8 mouse cellular contexts compared by ENCODE assay signal in the genomic region with DNA sequence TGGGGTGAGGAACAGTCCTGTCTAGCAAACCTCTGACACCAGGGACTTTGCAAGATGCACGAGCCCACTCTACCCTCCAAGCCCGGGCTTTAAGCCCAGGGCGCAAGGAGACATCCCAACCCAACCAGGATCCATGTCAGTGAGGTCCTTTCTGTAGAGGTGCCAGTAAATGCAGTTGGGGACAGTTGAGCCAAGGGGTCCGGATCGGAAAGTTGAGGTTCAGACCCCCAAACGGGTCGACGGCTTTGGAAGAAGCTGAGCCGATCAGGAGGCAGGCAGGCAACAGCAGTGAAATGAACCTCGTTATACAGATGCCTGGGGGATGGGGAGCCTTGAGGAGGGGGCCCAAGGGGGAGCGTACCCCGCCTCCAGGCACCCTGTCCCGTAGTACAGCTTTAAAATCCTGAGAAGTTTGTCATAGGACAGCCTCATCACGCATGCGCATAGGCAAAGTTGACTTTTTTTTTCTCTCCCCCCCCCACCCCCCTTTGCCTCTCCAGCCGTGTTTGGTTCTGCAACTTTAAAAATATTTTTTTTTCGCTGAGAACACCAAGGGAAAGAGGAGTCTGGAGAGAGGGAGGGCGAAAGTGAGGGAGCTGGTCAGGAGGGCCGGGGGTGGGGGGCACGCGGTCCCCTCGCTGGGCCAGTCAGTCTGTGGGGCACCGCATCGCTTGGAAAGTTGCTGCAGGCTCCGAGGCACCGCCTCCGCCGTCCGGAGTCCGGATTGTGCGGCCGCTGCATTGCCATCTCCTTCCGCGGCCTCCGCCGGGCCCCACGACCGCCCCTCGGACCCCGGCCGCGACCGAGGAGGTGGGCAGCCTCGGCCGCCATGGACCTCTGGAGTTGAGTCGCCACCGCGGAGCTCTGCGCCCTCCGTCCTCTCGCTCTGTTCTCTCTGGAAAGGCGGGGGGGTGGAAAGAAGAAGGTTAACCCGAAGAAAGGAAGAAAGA. TPM values are rescaled to one million over a fixed set of nuclear protein-coding genes. Genes with fewer than 3 reads are reported as not detected.
DNase-seq lines count a peak whose midpoint lies in the region; ATAC-seq and TF ChIP-seq lines count a peak whose summit lies in the region.

A gene (plus strand): TSS at position 650 of the 950 bp plus-strand sequence.

- peak within 1 kb of the TSS; percentile 54 for H3K9ac ChIP-seq in midbrain, postnatal 0 days (replicated peaks; ENCODE audit: low read length, poor library complexity, severe bottlenecking)

- no peak for TF ChIP-seq CTCF in midbrain, postnatal 0 days (IDR thresholded peaks at IDR 0.05)

- peak within 1 kb of the TSS; percentile 72 for H3K4me3 ChIP-seq in forebrain, embryonic 10.5 days
- peak within 1 kb of the TSS; percentile 91 for H3K4me3 ChIP-seq in limb, embryonic 10.5 days
- H3K4me3 ChIP-seq in midbrain, postnatal 0 days (ENCODE audit: low read depth, low read length), result peak within 1 kb of the TSS; percentile 54

- H3K4me2 ChIP-seq in midbrain, postnatal 0 days (ENCODE audit: low read depth, low read length, poor library complexity, severe bottlenecking), result peak within 1 kb of the TSS; percentile 92

- DNase-seq in cerebellum, postnatal 14 days, result peak; percentile 25 to 34
- no peak for DNase-seq in cerebellum, adult 11 months
- DNase-seq in Muller cell, postnatal 12 days (ENCODE audit: inconsistent ontology term), result peak; percentile 86
- DNase-seq in forebrain, embryonic 10.5 days (ENCODE audit: extremely low spot score, low spot score), result no peak
- DNase-seq in heart, postnatal 14 days, result peak; percentile 53 to 59
- peak; percentile 84 for DNase-seq in limb, embryonic 10.5 days (ENCODE audit: low spot score)
- peak; percentile 66 for DNase-seq in midbrain, postnatal 0 days (ENCODE audit: low spot score)
- DNase-seq in cerebellum, adult 11-12 months, result no peak

- peak within 1 kb of the TSS; percentile 93 for H3K27ac ChIP-seq in forebrain, embryonic 10.5 days
- peak within 1 kb of the TSS; percentile 99 for H3K27ac ChIP-seq in limb, embryonic 10.5 days
- peak within 1 kb of the TSS; percentile 62 for H3K27ac ChIP-seq in midbrain, postnatal 0 days (ENCODE audit: low read depth, low read length)

- ATAC-seq in midbrain, postnatal 0 days (ENCODE audit: low FRiP score), result peak; percentile 44; the same call in 1 of the 2 replicates

- H3K36me3 ChIP-seq in forebrain, embryonic 10.5 days (replicated peaks), result no peaks in the 10 kb centered on the region
- peaks cover 9% of the 10 kb centered on the region for H3K36me3 ChIP-seq in limb, embryonic 10.5 days
- H3K36me3 ChIP-seq in midbrain, postnatal 0 days (ENCODE audit: insufficient read depth, low read length), result no peaks in the 10 kb centered on the region

- intact Hi-C loops in heart, postnatal 14 days (cut with DNase I), result loop anchor here (5.0 kb wide), 3 partner anchors 222 to 588 kb away; no protein-coding TSS in a partner anchor

- peaks cover 82% of the 10 kb centered on the region for H3K27me3 ChIP-seq in forebrain, embryonic 10.5 days (ENCODE audit: poor library complexity, severe bottlenecking)
- peaks cover 22% of the 10 kb centered on the region for H3K27me3 ChIP-seq in limb, embryonic 10.5 days (ENCODE audit: low read depth, poor library complexity, severe bottlenecking)
- peaks cover 35% of the 10 kb centered on the region for H3K27me3 ChIP-seq in midbrain, postnatal 0 days (ENCODE audit: insufficient read depth, low read length)

- WGBS in forebrain, embryonic 10.5 days, result 3% methylated on average over 53 of the region's 53 CpGs
- 1% methylated on average over 53 of the region's 53 CpGs for WGBS in limb, embryonic 10.5 days
- 2% methylated on average over 53 of the region's 53 CpGs for WGBS in midbrain, postnatal 0 days

- no peaks in the 10 kb centered on the region for H3K9me3 ChIP-seq in forebrain, embryonic 10.5 days
- no peaks in the 10 kb centered on the region for H3K9me3 ChIP-seq in limb, embryonic 10.5 days (replicated peaks)
- no peaks in the 10 kb centered on the region for H3K9me3 ChIP-seq in midbrain, postnatal 0 days (ENCODE audit: low read length)

- H3K4me1 ChIP-seq in forebrain, embryonic 10.5 days, result peaks cover 58% of the 10 kb centered on the region
- peaks cover 58% of the 10 kb centered on the region for H3K4me1 ChIP-seq in limb, embryonic 10.5 days
- 0 out of 2 replicates have a peak, but pooled peaks cover 2% of the 10 kb centered on the region for H3K4me1 ChIP-seq in midbrain, postnatal 0 days (ENCODE audit: insufficient read depth, low read length)

RNA-seq across cellular contexts. Expression of the gene that starts here (rescaled TPM):
- polyA plus RNA-seq in forebrain, embryonic 10.5 days (2016; fragmentation: Nextera tagmentation; extraction: Ambion mirVana), result 18.1 and 24.1 TPM in 2 replicates
- total RNA-seq in heart, postnatal 14 days (2021), result 10 to 100 TPM; 11.4 to 12.4 TPM
- polyA plus RNA-seq in limb, embryonic 10.5 days (2016; fragmentation: Nextera tagmentation; extraction: Ambion mirVana), result 64.8 and 91.9 TPM in 2 replicates
- 14.7 and 15.9 TPM in 2 replicates for total RNA-seq in midbrain, postnatal 0 days (2014; rRNA removed)
- polyA plus RNA-seq in midbrain, postnatal 0 days (2015; fragmentation: Nextera tagmentation; extraction: Ambion mirVana), result 10.0 and 11.2 TPM in 2 replicates

Comparison
In these comparisons a context has a peak if more than half of its experiments do, and no peak if none do; other contexts are left out.
1. DNase-seq: peak in cerebellum, postnatal 14 days (2 of 2), Muller cell, postnatal 12 days (single experiment), heart, postnatal 14 days (2 of 2), limb, embryonic 10.5 days (single experiment) and midbrain, postnatal 0 days (single experiment); none in cerebellum, adult 11 months (single experiment), forebrain, embryonic 10.5 days (single experiment) and cerebellum, adult 11-12 months (single experiment).
2. Peak in every context shown above with its lines, with median percentiles within 50 percentile points of each other: H3K27ac ChIP-seq and H3K4me3 ChIP-seq.